Mouse (Mus musculus) lung, adult 2 months (tissue): ENCODE results near the gene Sult6b2.

Experiments
- CTCF ChIP-seq: fragments of 200-500 bp; IDR thresholded peaks from 2 replicates; pipeline ENCODE4 v1.5.1; 2011; ENCODE audit warnings: mild to moderate bottlenecking, low read length, control low read depth; ENCODE audit not compliant: insufficient read depth
- POLR2A ChIP-seq: fragments of 200-500 bp; IDR thresholded peaks from 2 replicates; pipeline ENCODE4 v1.6.1; 2011; ENCODE audit warnings: low read depth, mild to moderate bottlenecking, control low read depth, low read length, borderline replicate concordance; ENCODE audit errors: extremely low read depth

- TF ChIP-seq POLR2A (no peak), CTCF (no peak)
Measured at GRCm38 (mm10) chr6:142747165-142747564, 57.1 kb downstream of the Sult6b2 start.
